Mouse (Mus musculus) C2C12 (cell line): ENCODE measurements around the gene Dact1. TPM values are rescaled to one million over a fixed set of nuclear protein-coding genes. Genes with fewer than 3 reads are reported as not detected.

Source experiments
- H3K27me3 ChIP-seq: one replicate; pipeline ENCODE4 v1.6.1; 2011; ENCODE audit not compliant: control insufficient read depth, insufficient read depth, insufficient read length
- H3K36me3 ChIP-seq: one replicate; pipeline ENCODE4 v1.6.1; 2011; ENCODE audit not compliant: control insufficient read depth, insufficient read depth
- H3K4me3 ChIP-seq: one replicate; pipeline ENCODE4 v1.5.1; 2011; ENCODE audit warnings: mild to moderate bottlenecking, control low read depth; ENCODE audit not compliant: poor library complexity, insufficient read depth, severe bottlenecking
- H3K79me2 ChIP-seq: one replicate; pipeline ENCODE4 v1.6.1; 2011; ENCODE audit not compliant: control insufficient read depth, insufficient read depth
- H3K79me3 ChIP-seq: one replicate; pipeline ENCODE4 v1.6.1; 2011; ENCODE audit warnings: low read depth, control low read depth
- H3ac ChIP-seq: one replicate; pipeline ENCODE3; 2011; ENCODE audit warnings: low read depth; ENCODE audit not compliant: control insufficient read depth, insufficient read length
- CEBPB ChIP-seq: IDR thresholded peaks from one replicate; pipeline ENCODE4 v1.6.1; 2011; ENCODE audit warnings: low read depth, mild to moderate bottlenecking, control low read depth, moderate library complexity
- CTCF ChIP-seq: IDR thresholded peaks from one replicate; pipeline ENCODE4 v1.5.1; 2011; ENCODE audit not compliant: control insufficient read depth, insufficient read depth, insufficient read length
- FOSL1 ChIP-seq: IDR thresholded peaks from one replicate; pipeline ENCODE4 v1.8.0; 2011; ENCODE audit warnings: mild to moderate bottlenecking, low read length; ENCODE audit not compliant: poor library complexity, insufficient read depth, severe bottlenecking
- MAX ChIP-seq: IDR thresholded peaks from one replicate; pipeline ENCODE4 v1.6.1; 2011; ENCODE audit warnings: mild to moderate bottlenecking, control low read depth
- MYOD1 ChIP-seq: IDR thresholded peaks from one replicate; pipeline ENCODE4 v1.6.1; 2011; ENCODE audit warnings: low read depth; ENCODE audit not compliant: control insufficient read depth, insufficient read length
- MYOG ChIP-seq: IDR thresholded peaks from one replicate; pipeline ENCODE4 v1.6.1; 2011; ENCODE audit not compliant: control insufficient read depth, insufficient read length; ENCODE audit errors: extremely low read depth
- USF1 ChIP-seq: IDR thresholded peaks from one replicate; pipeline ENCODE4 v1.6.1; 2011; ENCODE audit warnings: low read depth, mild to moderate bottlenecking, control low read depth, moderate library complexity
- polyA plus RNA-seq: library from polyadenylated mRNA; unstranded; fragments of >200 nt; fragmentation: generic; extraction: Trizol; gene quantifications from one replicate; pipeline ENCODE4 v1.2.1, GENCODE M21; 2012; ENCODE audit warnings: missing spikeins

The Dact1 gene
- polyA plus RNA-seq, 1 experiment: 1.6 TPM

GRCm38 (mm10) chr12:71275906-71276595 is 33.6 kb upstream of the Dact1 start:
- TF ChIP-seq MYOD1: no peak
- no peak for TF ChIP-seq FOSL1
- TF ChIP-seq USF1: no peak
- no peak for TF ChIP-seq CTCF
- no peak for TF ChIP-seq CEBPB
- TF ChIP-seq MYOG: no peak
- TF ChIP-seq MAX: no peak

DNA sequence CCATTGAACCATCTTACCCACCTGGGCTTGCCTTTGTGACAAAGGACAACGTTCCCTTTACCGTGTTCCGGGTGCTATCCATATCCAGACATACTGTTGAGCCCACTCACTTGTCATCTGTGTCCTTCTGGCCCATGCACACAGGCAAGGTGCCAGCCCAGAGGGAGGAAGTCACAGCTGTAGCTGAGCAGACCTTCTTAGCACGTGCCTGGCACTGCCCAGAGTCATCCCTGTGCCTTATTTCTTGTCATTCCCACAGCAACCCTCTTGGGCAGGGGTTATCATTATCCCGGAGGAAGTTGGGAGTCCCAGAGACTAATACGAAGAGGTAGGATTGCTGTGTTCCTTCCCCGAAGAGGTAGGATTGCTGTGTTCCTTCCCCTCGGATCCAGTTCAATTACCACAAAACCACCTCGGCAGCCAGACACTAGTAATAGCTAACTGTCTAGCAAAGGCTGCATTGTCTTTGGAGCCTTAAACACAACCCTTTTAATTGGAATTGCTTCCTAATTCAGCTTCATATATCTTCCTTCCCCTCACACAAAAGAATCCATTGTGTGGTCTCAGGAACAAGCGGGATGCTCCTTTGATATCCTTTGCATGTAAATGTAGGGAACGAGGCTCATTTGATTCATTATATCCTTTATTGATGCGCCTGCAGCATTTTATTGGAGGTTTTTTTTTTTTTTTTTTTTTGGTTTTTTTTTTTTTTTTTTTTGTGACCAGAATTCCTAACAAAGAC is 30.0 kb upstream of the Dact1 start:
- Histone ChIP-seq H3ac (no peak overlapping the region), H3K79me3 (no peaks in the 10 kb centered on the region), H3K36me3 (no peaks in the 10 kb centered on the region), H3K27me3 (no peaks in the 10 kb centered on the region), H3K4me3 (no peak overlapping the region), H3K79me2 (no peaks in the 10 kb centered on the region)
- no peak for TF ChIP-seq MYOG
- no peak for TF ChIP-seq FOSL1
- no peak for TF ChIP-seq CTCF
- TF ChIP-seq MAX: no peak
- TF ChIP-seq USF1: no peak

More at GRCm38 (mm10) chr12:71275906-71276595, 33.6 kb upstream of the Dact1 start:
- Histone ChIP-seq H3ac (no peak overlapping the region), H3K27me3 (no peaks in the 10 kb centered on the region), H3K79me2 (no peaks in the 10 kb centered on the region), H3K36me3 (no peaks in the 10 kb centered on the region), H3K4me3 (no peak overlapping the region), H3K79me3 (no peaks in the 10 kb centered on the region)

- no peak overlapping the region for H3K4me3 ChIP-seq
Observed at GRCm38 (mm10) chr12:71281201-71281768, 28.4 kb upstream of the Dact1 start.

DNA sequence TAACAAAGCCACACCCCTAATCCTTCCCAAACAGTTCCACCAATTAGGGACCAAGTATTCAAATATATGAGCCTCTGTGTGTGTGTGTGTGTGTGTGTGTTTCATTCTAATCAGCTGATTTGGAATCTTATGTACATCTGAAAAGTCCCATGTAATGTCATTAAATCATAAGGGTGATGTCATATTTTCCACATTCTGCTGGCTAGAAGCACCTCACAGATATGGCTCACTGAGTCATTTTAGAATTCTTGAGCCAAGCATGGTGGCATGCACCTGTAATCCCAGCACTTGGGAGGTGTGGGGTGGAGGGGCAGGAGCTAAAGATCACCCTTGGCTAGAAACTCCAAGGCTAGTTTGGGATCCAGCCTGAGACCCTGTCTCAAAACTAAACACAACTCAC is 24.3 kb upstream of the Dact1 start:
- H3K79me3 ChIP-seq: no peaks in the 10 kb centered on the region
- no peak overlapping the region for H3ac ChIP-seq
- H3K27me3 ChIP-seq: no peaks in the 10 kb centered on the region
- no peak for TF ChIP-seq FOSL1
- TF ChIP-seq MAX: no peak
- no peaks in the 10 kb centered on the region for H3K79me2 ChIP-seq
- H3K36me3 ChIP-seq: no peaks in the 10 kb centered on the region
- no peak overlapping the region for H3K4me3 ChIP-seq

More at GRCm38 (mm10) chr12:71281201-71281768, 28.4 kb upstream of the Dact1 start:
- TF ChIP-seq USF1 (no peak), CEBPB (no peak), FOSL1 (no peak), CTCF (no peak), MYOG (no peak), MAX (no peak), MYOD1 (no peak)
- no peaks in the 10 kb centered on the region for H3K27me3 ChIP-seq
- H3ac ChIP-seq: no peak overlapping the region
- H3K79me3 ChIP-seq: no peaks in the 10 kb centered on the region
- no peaks in the 10 kb centered on the region for H3K79me2 ChIP-seq
- no peaks in the 10 kb centered on the region for H3K36me3 ChIP-seq

- TF ChIP-seq FOSL1 (no peak), MYOD1 (no peak), CTCF (no peak), MAX (no peak), MYOG (no peak), CEBPB (no peak), USF1 (no peak)
- Histone ChIP-seq H3K4me3 (no peak overlapping the region), H3K79me2 (no peaks in the 10 kb centered on the region), H3K36me3 (no peaks in the 10 kb centered on the region), H3K79me3 (no peaks in the 10 kb centered on the region), H3ac (no peak overlapping the region), H3K27me3 (no peaks in the 10 kb centered on the region)
Observed at GRCm38 (mm10) chr12:71290460-71290859, 19.2 kb upstream of the Dact1 start.
